Mouse (Mus musculus) heart, embryonic 13.5 days (tissue): Measurements from ENCODE around the gene Otx1. TPM values are rescaled to one million over a fixed set of nuclear protein-coding genes. Genes with fewer than 3 reads are reported as not detected.

ENCODE experiments used
- ATAC-seq: fragments of 200-750 bp; cut with Nextera tagmentation; 2 replicates; pipeline ENCODE4 v1.8.0; 2017; ENCODE audit warnings: moderate TSS enrichment; ENCODE audit not compliant: insufficient number of reproducible peaks, low FRiP score, low TSS enrichment; ENCODE audit errors: extremely low read depth
- H3K27ac ChIP-seq: fragments of 300-500 bp; sonication (generic); replicated peaks from 2 replicates; pipeline ENCODE4 v1.5.1; 2015; ENCODE audit warnings: moderate library complexity, mild to moderate bottlenecking, inconsistent platforms
- H3K27me3 ChIP-seq: fragments of 300-500 bp; sonication (generic); replicated peaks from 2 replicates; pipeline ENCODE4 v1.6.1; 2015; ENCODE audit warnings: mild to moderate bottlenecking, inconsistent platforms
- H3K36me3 ChIP-seq: fragments of 300-500 bp; sonication (generic); 2 replicates; pipeline ENCODE4 v1.6.1; 2015; ENCODE audit warnings: mild to moderate bottlenecking, inconsistent platforms
- H3K4me1 ChIP-seq: fragments of 300-500 bp; sonication (generic); 2 replicates; pipeline ENCODE4 v1.6.1; 2015; ENCODE audit warnings: inconsistent platforms
- H3K4me2 ChIP-seq: fragments of 300-500 bp; sonication (generic); 2 replicates; pipeline ENCODE4 v1.6.1; 2015; ENCODE audit warnings: inconsistent platforms, mild to moderate bottlenecking, moderate library complexity
- H3K4me3 ChIP-seq: fragments of 300-500 bp; sonication (generic); 2 replicates; pipeline ENCODE4 v1.5.1; 2015; ENCODE audit warnings: moderate library complexity, mild to moderate bottlenecking, inconsistent platforms
- H3K9ac ChIP-seq: fragments of 300-500 bp; sonication (generic); 2 replicates; pipeline ENCODE4 v1.6.1; 2015; ENCODE audit warnings: inconsistent platforms, mild to moderate bottlenecking, moderate library complexity
- H3K9me3 ChIP-seq: fragments of 300-500 bp; sonication (generic); 2 replicates; pipeline ENCODE4 v1.6.1; 2016; ENCODE audit warnings: inconsistent platforms
- WGBS: fragments of 180-500 bp; shearing (Covaris S2); methylation state at CpG from one replicate; pipeline ENCODE4 v1.1.7; 2015; ENCODE audit warnings: mixed read lengths; 5-methylcytosine and 5-hydroxymethylcytosine counted together
- polyA plus RNA-seq: library from polyadenylated mRNA; unstranded; fragments of >200 nt; fragmentation: Nextera tagmentation; extraction: Ambion mirVana; gene quantifications from 2 replicates; pipeline ENCODE4 v1.2.1, GENCODE M21; 2015

Otx1 gene
- polyA plus RNA-seq, 1 experiment from 2014 or later, result 0.07 TPM

DNA sequence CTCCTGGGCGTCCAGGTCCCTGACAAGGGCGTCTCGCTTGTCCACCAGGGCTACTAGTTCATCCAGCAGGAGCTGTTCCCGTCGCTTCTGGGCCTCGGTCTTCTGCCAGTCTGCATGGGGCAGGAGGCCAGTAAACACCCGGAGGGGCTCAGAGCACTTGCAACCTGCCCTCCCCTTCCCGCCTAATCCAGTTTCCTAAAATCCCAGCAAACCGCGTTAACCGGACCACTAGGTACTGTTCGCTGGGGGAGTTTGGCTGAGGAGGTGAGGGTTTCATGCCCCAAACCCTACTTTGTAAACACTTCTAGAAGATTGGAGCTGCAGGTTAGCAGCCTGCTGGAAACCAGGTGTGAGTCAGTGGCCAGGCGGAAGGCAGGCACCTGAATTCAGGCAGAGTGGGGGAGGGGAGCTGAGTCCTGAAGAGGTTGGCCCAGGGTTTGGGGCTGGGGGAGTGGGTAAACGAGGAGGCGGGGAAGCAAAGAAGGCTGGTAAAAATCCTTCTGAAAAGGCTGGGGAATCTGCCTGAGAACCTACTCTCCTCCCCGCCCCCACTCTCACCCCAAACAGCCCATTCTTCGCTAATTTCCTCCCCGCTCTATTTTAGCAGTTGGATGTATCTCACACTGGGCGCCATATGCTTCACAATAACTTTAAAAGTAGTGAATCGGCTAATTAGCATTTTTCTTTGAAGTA is 4.5 kb upstream of the Otx1 start:
- Histone ChIP-seq H3K27ac (no peak overlapping the region), H3K36me3 (no peaks in the 10 kb centered on the region; the same call in 1 of the 2 replicates), H3K4me3 (peak overlapping the region; percentile 35; the same call in 1 of the 2 replicates), H3K27me3 (peaks cover 75% of the 10 kb centered on the region), H3K9ac (no peak overlapping the region), H3K4me2 (peak overlapping the region; percentile 61), H3K4me1 (peaks cover 42% of the 10 kb centered on the region), H3K9me3 (no peaks in the 10 kb centered on the region)
- no peak for ATAC-seq
- WGBS, result 28% methylated on average over 20 of the region's 20 CpGs

DNA sequence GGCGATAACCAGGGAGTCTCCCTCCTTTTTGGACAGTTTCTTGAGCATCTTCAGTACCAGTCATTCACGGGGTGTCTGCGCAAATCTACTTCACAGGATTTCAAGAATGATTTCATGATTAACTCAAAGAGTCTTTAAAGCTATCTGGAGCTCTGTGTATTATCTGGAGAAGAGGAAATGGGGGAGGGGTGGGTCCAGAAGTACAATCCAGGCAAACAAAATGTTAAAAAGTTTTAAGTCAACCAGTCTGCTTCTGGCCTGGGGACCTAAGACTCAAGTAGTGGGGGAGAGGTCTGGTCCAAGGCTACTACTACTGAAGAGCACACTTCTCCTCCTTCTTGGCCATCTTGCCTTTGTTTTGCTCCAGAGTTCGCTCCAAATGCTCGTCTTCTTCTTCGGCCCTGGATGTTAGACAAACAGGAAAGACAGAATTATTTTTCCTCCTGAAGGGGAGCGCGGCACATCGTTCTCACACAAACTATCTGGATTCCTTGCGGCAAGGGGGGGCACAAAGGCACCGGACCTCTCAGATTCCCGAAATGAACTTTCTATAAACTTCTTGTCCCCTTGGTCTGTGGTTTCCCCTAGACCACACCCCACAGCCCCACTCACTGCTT is 3.9 kb upstream of the Otx1 start:
- H3K4me1 ChIP-seq, result peaks cover 48% of the 10 kb centered on the region
- ATAC-seq, result no peak
- no peaks in the 10 kb centered on the region for H3K9me3 ChIP-seq
- WGBS, result 43% methylated on average over 12 of the region's 12 CpGs
- peaks cover 81% of the 10 kb centered on the region for H3K27me3 ChIP-seq
- no peak overlapping the region for H3K9ac ChIP-seq
- no peaks in the 10 kb centered on the region; the same call in 1 of the 2 replicates for H3K36me3 ChIP-seq
- H3K27ac ChIP-seq, result no peak overlapping the region
- H3K4me3 ChIP-seq, result no peak overlapping the region
- H3K4me2 ChIP-seq, result no peak overlapping the region

DNA sequence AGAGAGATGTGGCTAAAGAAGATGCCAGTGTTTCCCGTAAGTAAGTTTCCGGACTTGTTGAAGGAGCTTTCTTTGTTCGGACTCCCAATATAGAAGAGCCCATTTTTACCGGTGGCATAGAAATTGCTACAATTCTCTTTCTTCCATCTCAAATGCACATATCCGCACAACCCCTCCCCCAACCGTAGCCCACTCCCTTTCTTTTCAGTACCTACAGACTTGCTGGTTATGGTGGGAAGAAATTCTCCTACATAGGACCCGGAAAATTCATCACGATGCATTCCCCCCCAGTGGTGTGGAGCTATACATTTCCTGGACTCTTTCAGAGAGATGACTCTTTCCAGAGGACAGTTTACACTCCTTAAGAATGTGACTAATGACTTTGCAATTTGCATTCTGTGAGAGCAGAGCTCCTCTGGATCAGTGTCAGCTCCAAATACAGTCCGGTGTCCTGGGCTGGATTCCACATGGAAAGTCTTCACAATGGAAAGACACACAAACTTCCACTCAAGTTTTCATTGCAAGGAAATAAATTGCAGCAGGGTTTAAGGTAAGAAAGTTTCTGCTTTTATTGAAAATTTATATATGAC is 2.7 kb upstream of the Otx1 start:
- H3K27me3 ChIP-seq, result peaks cover 83% of the 10 kb centered on the region
- H3K9me3 ChIP-seq, result no peaks in the 10 kb centered on the region
- whole genome bisulfite sequencing, result 41% methylated on average over 9 of the region's 9 CpGs
- no peak for ATAC-seq
- H3K27ac ChIP-seq, result no peak overlapping the region
- no peak overlapping the region for H3K4me2 ChIP-seq
- H3K36me3 ChIP-seq, result no peaks in the 10 kb centered on the region; the same call in 1 of the 2 replicates
- peaks cover 58% of the 10 kb centered on the region for H3K4me1 ChIP-seq
- H3K9ac ChIP-seq, result no peak overlapping the region
- no peak overlapping the region for H3K4me3 ChIP-seq

DNA sequence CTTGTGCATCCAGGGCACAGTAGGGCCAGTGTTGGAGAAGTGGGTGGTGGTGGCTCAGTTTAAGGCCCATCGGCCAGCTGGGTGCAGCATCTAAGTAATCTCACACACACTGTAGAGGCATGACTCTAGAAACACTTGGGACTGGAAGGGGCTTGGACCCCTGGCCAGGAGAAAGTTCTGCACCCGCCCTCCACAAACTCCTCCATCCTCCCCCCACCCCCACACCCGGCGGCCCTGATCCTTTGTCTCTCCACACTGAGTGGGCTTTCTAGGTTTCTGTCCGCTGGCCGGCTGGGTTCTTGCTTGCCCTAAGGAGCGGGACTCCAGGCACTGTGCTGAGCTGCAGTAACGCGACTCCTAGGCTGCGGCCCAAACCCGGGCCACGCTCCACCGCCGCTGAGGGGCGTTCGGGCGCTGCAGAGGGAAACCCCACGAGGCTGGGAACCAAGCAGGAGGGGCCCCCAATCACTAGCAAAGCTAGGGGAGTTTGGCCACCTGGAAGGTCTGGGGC is 1.7 kb upstream of the Otx1 start:
- Histone ChIP-seq H3K27me3 (peaks cover 86% of the 10 kb centered on the region), H3K4me1 (peaks cover 59% of the 10 kb centered on the region), H3K9ac (peak overlapping the region; percentile 58), H3K4me2 (peak overlapping the region; percentile 88), H3K27ac (no peak overlapping the region), H3K36me3 (no peaks in the 10 kb centered on the region; the same call in 1 of the 2 replicates), H3K4me3 (peak overlapping the region; percentile 33), H3K9me3 (no peaks in the 10 kb centered on the region)
- no peak for ATAC-seq
- 5% methylated on average over 18 of the region's 18 CpGs for WGBS

DNA sequence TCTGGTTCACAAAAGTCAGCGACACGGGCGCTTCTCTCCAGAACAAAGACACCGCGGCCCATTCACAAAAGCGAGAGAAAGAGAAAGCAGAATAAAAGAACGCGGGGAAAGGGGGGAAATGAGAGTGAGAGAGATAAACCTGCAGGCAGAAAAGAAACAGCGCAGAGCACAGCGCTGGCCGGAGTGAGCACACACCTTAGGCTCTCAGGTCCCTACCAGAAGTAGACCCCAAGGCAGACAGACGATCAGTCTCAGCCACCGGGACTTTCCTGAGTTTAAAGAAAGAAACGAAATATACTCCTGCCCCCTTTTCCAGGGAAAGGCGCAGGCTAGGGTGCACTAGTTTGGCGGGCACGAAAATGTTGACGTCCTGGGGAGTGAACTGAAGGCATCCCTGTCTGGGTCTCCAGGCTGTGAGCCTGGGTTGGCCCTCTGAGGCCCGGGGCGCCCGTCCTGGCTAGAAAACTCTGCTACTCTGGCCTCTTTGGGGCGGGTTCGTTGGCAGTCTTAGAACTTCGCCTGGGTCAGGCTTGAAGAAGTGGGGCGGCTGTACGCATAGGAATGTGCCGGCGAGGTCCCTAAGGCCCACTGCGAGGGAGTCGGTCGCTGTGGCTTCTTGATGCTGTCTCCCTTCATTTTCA is 764 bp upstream of the Otx1 start:
- ATAC-seq, result no peak
- H3K27me3 ChIP-seq, result peaks cover 91% of the 10 kb centered on the region
- peak overlapping the region; percentile 72 for H3K4me3 ChIP-seq
- no peaks in the 10 kb centered on the region; the same call in 1 of the 2 replicates for H3K36me3 ChIP-seq
- H3K9ac ChIP-seq, result peak overlapping the region; percentile 47; the same call in 1 of the 2 replicates
- no peak overlapping the region for H3K27ac ChIP-seq
- H3K4me2 ChIP-seq, result peak overlapping the region; percentile 88
- H3K9me3 ChIP-seq, result no peaks in the 10 kb centered on the region
- H3K4me1 ChIP-seq, result peaks cover 54% of the 10 kb centered on the region
- under 1% methylated on average over 31 of the region's 31 CpGs for WGBS

DNA sequence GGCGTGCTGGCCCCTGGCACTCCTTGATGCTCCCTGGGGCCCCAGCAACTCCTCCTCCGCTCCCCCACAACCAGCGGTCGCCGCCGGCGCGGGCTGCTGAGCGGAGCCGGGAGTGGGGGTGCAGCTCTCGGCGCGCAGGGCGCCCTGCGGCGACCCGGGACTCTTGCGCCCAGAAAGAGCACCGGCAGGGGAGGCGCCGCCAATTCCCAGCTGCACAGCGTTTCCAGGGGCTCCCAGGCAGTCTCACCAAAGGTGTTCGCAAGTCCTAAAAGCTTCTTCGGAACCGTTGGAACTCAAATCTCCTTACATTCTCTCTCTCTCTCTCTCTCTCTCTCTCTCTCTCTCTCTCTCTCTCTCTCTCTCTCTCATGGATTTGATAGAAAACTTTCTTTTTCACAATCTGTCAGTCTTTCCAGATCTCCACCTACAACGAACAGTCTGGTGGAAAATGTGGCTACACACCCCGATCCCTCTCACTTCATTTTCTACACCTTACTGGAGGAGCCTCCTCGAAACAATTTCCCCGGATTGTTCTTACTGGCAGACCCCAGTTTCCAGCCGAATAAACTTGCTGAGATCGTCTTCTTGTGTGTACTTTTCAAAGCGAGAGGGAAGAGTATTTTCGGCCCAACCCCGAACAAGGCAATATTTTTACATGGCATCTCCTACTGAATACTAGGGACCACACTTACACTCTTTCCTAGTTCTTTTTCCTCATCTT is 475 bp downstream of the Otx1 start:
- ATAC-seq, result no peak
- H3K27ac ChIP-seq, result no peak overlapping the region

DNA sequence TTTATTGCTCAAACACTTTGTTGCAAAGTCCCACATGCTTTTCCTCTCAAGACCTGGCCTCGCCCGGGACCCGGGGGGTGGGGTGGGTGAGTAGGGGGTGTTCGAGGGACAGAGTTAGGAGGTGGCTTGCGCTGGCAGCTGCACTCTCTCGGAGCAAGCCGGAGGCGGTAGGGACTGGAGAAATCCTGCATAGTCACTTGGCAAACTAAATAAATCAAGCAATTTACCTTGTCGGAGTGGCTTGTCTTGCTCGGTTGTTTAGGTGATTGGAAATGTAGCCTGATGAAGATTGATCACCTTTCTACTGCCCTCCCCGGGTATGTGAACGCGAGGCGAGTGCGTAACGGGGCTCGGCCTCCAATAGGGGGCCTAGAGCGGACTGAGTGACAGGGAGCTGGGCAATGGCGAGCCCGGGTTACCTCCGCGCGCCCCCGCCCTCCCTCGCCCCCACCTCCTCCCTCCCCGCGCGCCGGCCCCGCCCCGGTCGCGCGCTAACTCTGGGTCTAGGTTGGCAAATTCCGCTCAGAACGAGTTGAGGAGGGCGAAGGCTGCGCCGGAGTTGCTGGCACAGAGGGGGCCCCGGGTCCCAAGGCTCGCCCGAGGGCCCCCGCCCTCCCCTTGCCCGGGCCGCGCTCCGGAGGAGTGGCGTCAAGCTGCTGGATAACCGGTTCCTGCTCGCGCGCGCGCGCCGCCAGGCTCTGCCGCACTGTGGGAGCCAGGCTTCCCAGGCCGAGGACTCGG is 1.2 kb downstream of the Otx1 start:
- Histone ChIP-seq H3K4me3 (peak overlapping the region; percentile 72), H3K4me1 (peaks cover 51% of the 10 kb centered on the region), H3K27ac (no peak overlapping the region), H3K4me2 (peak overlapping the region; percentile 88), H3K9me3 (no peaks in the 10 kb centered on the region), H3K9ac (peak overlapping the region; percentile 76), H3K27me3 (peaks cover 91% of the 10 kb centered on the region), H3K36me3 (no peaks in the 10 kb centered on the region; the same call in 1 of the 2 replicates)
- peak; percentile 73 for ATAC-seq
- WGBS, result under 1% methylated on average over 53 of the region's 59 CpGs

More for the DNA sequence above, 475 bp downstream of the Otx1 start:
- peak overlapping the region; percentile 88 for H3K4me2 ChIP-seq
- peak overlapping the region; percentile 72 for H3K4me3 ChIP-seq
- H3K9ac ChIP-seq, result peak overlapping the region; percentile 76
- H3K4me1 ChIP-seq, result peaks cover 43% of the 10 kb centered on the region
- H3K36me3 ChIP-seq, result no peaks in the 10 kb centered on the region; the same call in 1 of the 2 replicates
- H3K27me3 ChIP-seq, result peaks cover 91% of the 10 kb centered on the region
- WGBS, result under 1% methylated on average over 33 of the region's 34 CpGs
- H3K9me3 ChIP-seq, result no peaks in the 10 kb centered on the region

DNA sequence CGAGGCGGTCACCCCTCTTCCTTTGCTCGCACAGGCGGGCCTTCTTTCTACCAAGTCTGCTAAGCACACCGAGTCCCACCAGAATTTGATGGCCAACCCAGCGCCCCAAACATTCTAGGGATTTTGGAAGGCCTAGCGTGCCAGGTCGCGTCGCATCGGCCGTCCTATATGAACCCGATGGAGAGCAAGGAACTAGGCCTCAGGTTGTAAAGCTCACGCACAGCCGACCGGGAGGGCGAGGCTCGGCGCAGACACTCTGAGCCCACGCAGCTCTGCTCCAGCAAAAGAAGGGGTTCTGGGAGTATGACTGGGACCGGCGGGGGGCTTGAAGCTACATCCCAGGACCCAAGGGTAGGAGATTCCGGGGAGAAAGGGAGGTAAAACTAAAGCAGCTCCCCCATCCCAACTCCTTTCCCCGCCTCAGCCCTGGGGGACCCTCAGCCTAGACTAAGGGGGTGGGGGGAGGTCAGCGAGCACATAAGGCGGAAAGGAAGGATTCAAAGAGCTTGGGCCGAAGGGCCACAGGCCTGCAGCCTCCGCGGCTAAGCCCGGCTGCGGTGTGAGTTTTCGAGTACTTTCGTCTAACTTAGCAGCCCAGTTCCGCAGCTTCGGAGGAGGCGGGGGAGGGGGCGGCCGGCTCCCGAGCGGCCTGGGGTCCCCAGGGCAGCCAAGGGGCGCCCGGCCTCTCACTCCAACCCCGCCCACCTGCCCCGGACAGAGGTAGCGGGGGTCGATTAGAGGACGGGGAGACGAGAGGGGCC is 2.2 kb downstream of the Otx1 start:
- Histone ChIP-seq H3K4me1 (peaks cover 58% of the 10 kb centered on the region), H3K27ac (no peak overlapping the region), H3K9me3 (no peaks in the 10 kb centered on the region), H3K4me3 (peak overlapping the region; percentile 72), H3K27me3 (peaks cover 91% of the 10 kb centered on the region), H3K36me3 (no peaks in the 10 kb centered on the region; the same call in 1 of the 2 replicates), H3K9ac (peak overlapping the region; percentile 76), H3K4me2 (peak overlapping the region; percentile 88)
- ATAC-seq, result no peak
- WGBS, result 8% methylated on average over 48 of the region's 48 CpGs

DNA sequence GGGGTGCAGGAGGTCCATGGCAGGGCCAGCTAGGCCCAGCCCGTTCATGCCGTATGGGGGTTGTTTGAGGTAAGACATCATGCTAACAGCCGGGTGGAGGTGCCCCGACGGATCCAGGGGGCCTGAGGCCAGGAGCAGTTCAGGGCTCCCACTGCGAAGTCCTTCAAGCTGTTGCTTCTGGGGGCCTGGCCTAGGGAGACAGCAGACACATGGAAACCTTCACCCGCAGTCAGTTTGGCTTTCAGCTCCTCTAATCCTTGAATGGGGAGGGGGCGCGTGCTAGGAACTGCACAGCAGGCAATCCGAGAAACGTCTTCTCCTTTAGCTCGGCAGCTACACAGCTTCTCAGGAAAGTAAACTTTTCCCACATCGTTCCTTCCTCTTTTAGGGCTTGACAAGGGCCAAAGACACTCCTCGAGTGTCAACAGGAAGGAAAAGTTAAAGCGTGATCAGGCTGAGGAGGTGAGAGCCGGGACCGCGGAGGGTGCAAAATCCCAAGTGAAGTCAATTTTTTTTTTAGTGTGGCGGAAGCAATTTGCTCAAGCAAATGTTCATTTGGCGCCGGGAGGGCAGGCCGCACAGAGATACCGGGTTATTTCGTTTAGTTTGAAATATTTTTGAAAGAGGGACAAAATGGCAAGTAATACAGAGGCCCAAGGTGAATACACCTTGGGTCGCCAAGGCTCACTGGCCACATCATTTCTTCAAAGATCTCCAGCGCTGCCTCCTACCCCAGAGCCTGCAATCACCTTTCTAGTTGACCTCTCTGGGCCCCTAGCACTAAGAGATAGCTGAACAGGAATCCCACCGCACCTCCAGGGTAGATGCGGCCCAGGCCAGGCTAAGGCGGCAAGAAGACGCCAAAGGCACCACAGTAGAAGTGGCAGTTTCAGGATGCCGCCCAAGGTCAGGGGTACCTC is 3.0 kb downstream of the Otx1 start:
- H3K9ac ChIP-seq, result no peak overlapping the region
- peaks cover 91% of the 10 kb centered on the region for H3K27me3 ChIP-seq
- no peak overlapping the region for H3K4me2 ChIP-seq
- H3K27ac ChIP-seq, result no peak overlapping the region
- peaks cover 58% of the 10 kb centered on the region for H3K4me1 ChIP-seq
- H3K4me3 ChIP-seq, result peak overlapping the region; percentile 72; the same call in 1 of the 2 replicates
- ATAC-seq, result no peak
- no peaks in the 10 kb centered on the region for H3K36me3 ChIP-seq
- 18% methylated on average over 31 of the region's 31 CpGs for WGBS
- no peaks in the 10 kb centered on the region for H3K9me3 ChIP-seq
